Mouse (Mus musculus) lung, adult 2 months (tissue): ENCODE measurements at regions not wholly inside any gene's neighbourhood (a gene's known extent, or its start where the extent isn't known, plus 50 kb on each side); places are given as distances from the start of the nearest gene placed in this dataset.

Experiments
- CTCF ChIP-seq: fragments of 200-500 bp; IDR thresholded peaks from 2 replicates; pipeline ENCODE4 v1.5.1; 2011; ENCODE audit warnings: mild to moderate bottlenecking, low read length, control low read depth; ENCODE audit not compliant: insufficient read depth
- POLR2A ChIP-seq: fragments of 200-500 bp; IDR thresholded peaks from 2 replicates; pipeline ENCODE4 v1.6.1; 2011; ENCODE audit warnings: low read depth, mild to moderate bottlenecking, control low read depth, low read length, borderline replicate concordance; ENCODE audit errors: extremely low read depth

GRCm38 (mm10) chr15:62076552-62077234 lies 1153.9 kb upstream of the A1bg start:
- TF ChIP-seq CTCF, result no peak
- no peak for TF ChIP-seq POLR2A
